Mouse (Mus musculus): Measurements from ENCODE around the gene Nhp2. TPM values are rescaled to one million over a fixed set of nuclear protein-coding genes. Genes with fewer than 3 reads are reported as not detected.

Gene Nhp2
- polyA plus RNA-seq (2014; fragmentation: Illumina TruSeq; extraction: RNeasy Lipid Tissue Mini Kit (QIAGEN cat#74804); ENCODE audit: insufficient read depth, low read depth, low replicate concordance), result 50.3 TPM

GRCm38 (mm10) chr11:51619409-51620060 is at the start of gene Nhp2:
Nhp2 (plus strand) TSS chr11:51619735.

GRCm38 (mm10) chr11:51584431-51585248 is 34.9 kb upstream of the Nhp2 start, which contains the start of gene Phykpl:
Phykpl (plus strand) TSS chr11:51584757.

GRCm38 (mm10) chr11:51606447-51607095 is 13.0 kb upstream of the Nhp2 start, which contains the start of gene Hnrnpab:
Hnrnpab (minus strand) TSS chr11:51606847.

GRCm38 (mm10) chr11:51635525-51636322 is 16.2 kb downstream of the Nhp2 start, which contains the start of gene Rmnd5b:
Rmnd5b (minus strand) TSS chr11:51635896.

GRCm38 (mm10) chr11:51650691-51651515 is 31.4 kb downstream of the Nhp2 start, which contains the start of the genes N4bp3 and D930048N14Rik:
N4bp3 (minus strand) TSS chr11:51650842.
D930048N14Rik (plus strand) TSS chr11:51650954.

Other genes starting within 250 kb of the Nhp2 start
- 6.1 TPM for gene Phykpl, start 35.0 kb upstream of the Nhp2 start, polyA plus RNA-seq (2014; fragmentation: Illumina TruSeq; extraction: RNeasy Lipid Tissue Mini Kit (QIAGEN cat#74804); ENCODE audit: insufficient read depth, low read depth, low replicate concordance)
- 131 TPM for gene Hnrnpab, start 12.9 kb upstream of the Nhp2 start, polyA plus RNA-seq (2014; fragmentation: Illumina TruSeq; extraction: RNeasy Lipid Tissue Mini Kit (QIAGEN cat#74804); ENCODE audit: insufficient read depth, low read depth, low replicate concordance)
- gene Rmnd5b, start 16.2 kb downstream of the Nhp2 start, polyA plus RNA-seq (2014; fragmentation: Illumina TruSeq; extraction: RNeasy Lipid Tissue Mini Kit (QIAGEN cat#74804); ENCODE audit: insufficient read depth, low read depth, low replicate concordance), result 18.5 TPM
- 21.9 TPM for gene N4bp3, start 31.1 kb downstream of the Nhp2 start, polyA plus RNA-seq (2014; fragmentation: Illumina TruSeq; extraction: RNeasy Lipid Tissue Mini Kit (QIAGEN cat#74804); ENCODE audit: insufficient read depth, low read depth, low replicate concordance)
- 2.3 TPM for gene D930048N14Rik, start 31.2 kb downstream of the Nhp2 start, polyA plus RNA-seq (2014; fragmentation: Illumina TruSeq; extraction: RNeasy Lipid Tissue Mini Kit (QIAGEN cat#74804); ENCODE audit: insufficient read depth, low read depth, low replicate concordance)
- gene 0610009B22Rik, start 69.1 kb downstream of the Nhp2 start, polyA plus RNA-seq (2014; fragmentation: Illumina TruSeq; extraction: RNeasy Lipid Tissue Mini Kit (QIAGEN cat#74804); ENCODE audit: insufficient read depth, low read depth, low replicate concordance), result 26.3 TPM
- 3.5 TPM for gene Sec24a, start 143.9 kb downstream of the Nhp2 start, polyA plus RNA-seq (2014; fragmentation: Illumina TruSeq; extraction: RNeasy Lipid Tissue Mini Kit (QIAGEN cat#74804); ENCODE audit: insufficient read depth, low read depth, low replicate concordance)
- 89.7 TPM for gene Sar1b, start 144.0 kb downstream of the Nhp2 start, polyA plus RNA-seq (2014; fragmentation: Illumina TruSeq; extraction: RNeasy Lipid Tissue Mini Kit (QIAGEN cat#74804); ENCODE audit: insufficient read depth, low read depth, low replicate concordance)
- gene Jade2, start 237.9 kb downstream of the Nhp2 start, polyA plus RNA-seq (2014; fragmentation: Illumina TruSeq; extraction: RNeasy Lipid Tissue Mini Kit (QIAGEN cat#74804); ENCODE audit: insufficient read depth, low read depth, low replicate concordance), result 10.7 TPM